Mouse (Mus musculus): ENCODE data around the gene Gigyf1. TPM values are rescaled to one million over a fixed set of nuclear protein-coding genes. Genes with fewer than 3 reads are reported as not detected.

Gene Gigyf1
- polyA plus RNA-seq, 1 experiment, result 24.4 TPM

GRCm38 (mm10) chr5:137549840-137550239, 31.5 kb downstream of the Gigyf1 start:
- Histone ChIP-seq H3K4me1 (ENCODE audit: control insufficient read depth, insufficient read depth, low read length) (no peaks in the 10 kb centered on the region), H3K27me3 (replicated peaks; ENCODE audit: control insufficient read depth, insufficient read depth, low read length) (no peaks in the 10 kb centered on the region), H3K4me3 (ENCODE audit: insufficient read depth, low read depth, low read length) (no peak overlapping the region), H3K27ac (ENCODE audit: insufficient read depth, low read depth, low read length) (no peak overlapping the region), H3K36me3 (ENCODE audit: control insufficient read depth, insufficient read depth, low read length) (no peaks in the 10 kb centered on the region)
- no peak for DNase-seq
- WGBS, result 89% methylated on average over 2 of the region's 2 CpGs
- TF ChIP-seq CTCF (conservative IDR thresholded peaks at IDR 0.05; ENCODE audit: insufficient read depth, insufficient read length, low read depth, low read length) (no peak), POLR2A (IDR thresholded peaks at IDR 0.05; ENCODE audit: low read depth, low read length) (no peak)

DNA sequence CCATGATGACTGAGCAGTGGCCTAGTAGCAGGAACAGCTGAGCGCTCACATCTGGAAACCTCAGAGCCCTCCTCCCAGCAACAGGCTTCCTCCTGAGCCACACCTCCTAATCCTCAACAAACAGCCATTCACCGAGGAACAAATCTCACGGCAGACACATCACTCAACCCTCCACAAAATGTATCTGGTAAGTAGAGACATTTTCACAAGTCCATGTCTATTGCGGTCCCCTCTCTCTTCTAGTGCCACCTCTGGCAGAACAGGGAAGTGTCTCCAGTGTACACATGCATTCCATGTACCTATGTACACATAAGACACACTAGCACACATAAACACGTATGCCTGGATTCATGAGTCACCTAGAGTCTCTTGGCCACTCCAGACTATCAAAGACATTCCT, 32.8 kb downstream of the Gigyf1 start:
- Histone ChIP-seq H3K36me3 (ENCODE audit: control insufficient read depth, insufficient read depth, low read length) (no peaks in the 10 kb centered on the region), H3K4me3 (ENCODE audit: insufficient read depth, low read depth, low read length) (no peak overlapping the region), H3K27me3 (replicated peaks; ENCODE audit: control insufficient read depth, insufficient read depth, low read length) (no peaks in the 10 kb centered on the region), H3K27ac (ENCODE audit: insufficient read depth, low read depth, low read length) (no peak overlapping the region), H3K4me1 (ENCODE audit: control insufficient read depth, insufficient read depth, low read length) (no peaks in the 10 kb centered on the region)
- 79% methylated on average over 5 of the region's 5 CpGs for whole genome bisulfite sequencing
- TF ChIP-seq CTCF (conservative IDR thresholded peaks at IDR 0.05; ENCODE audit: insufficient read depth, insufficient read length, low read depth, low read length) (peak; percentile 20; the same call in 1 of the 2 replicates), POLR2A (IDR thresholded peaks at IDR 0.05; ENCODE audit: low read depth, low read length) (no peak)
- DNase-seq, result no peak

GRCm38 (mm10) chr5:137553000-137553399, 34.7 kb downstream of the Gigyf1 start:
- no peak for DNase-seq
- Histone ChIP-seq H3K4me3 (ENCODE audit: insufficient read depth, low read depth, low read length) (no peak overlapping the region), H3K27ac (ENCODE audit: insufficient read depth, low read depth, low read length) (no peak overlapping the region), H3K36me3 (ENCODE audit: control insufficient read depth, insufficient read depth, low read length) (no peaks in the 10 kb centered on the region), H3K27me3 (replicated peaks; ENCODE audit: control insufficient read depth, insufficient read depth, low read length) (no peaks in the 10 kb centered on the region), H3K4me1 (ENCODE audit: control insufficient read depth, insufficient read depth, low read length) (no peaks in the 10 kb centered on the region)
- TF ChIP-seq CTCF (conservative IDR thresholded peaks at IDR 0.05; ENCODE audit: insufficient read depth, insufficient read length, low read depth, low read length), result no peak
- TF ChIP-seq POLR2A (IDR thresholded peaks at IDR 0.05; ENCODE audit: low read depth, low read length), result no peak
- WGBS, result 38% methylated on average over 6 of the region's 6 CpGs

- peak; percentile 70 for DNase-seq
- 2% methylated on average over 36 of the region's 37 CpGs for WGBS
- H3K36me3 ChIP-seq (ENCODE audit: control insufficient read depth, insufficient read depth, low read length), result no peaks in the 10 kb centered on the region
- no peak within 1 kb of the TSS for H3K4me3 ChIP-seq (ENCODE audit: insufficient read depth, low read depth, low read length)
- no peaks in the 10 kb centered on the region for H3K27me3 ChIP-seq (replicated peaks; ENCODE audit: control insufficient read depth, insufficient read depth, low read length)
- H3K27ac ChIP-seq (ENCODE audit: insufficient read depth, low read depth, low read length), result no peak within 1 kb of the TSS
- TF ChIP-seq POLR2A (IDR thresholded peaks at IDR 0.05; ENCODE audit: low read depth, low read length), result no peak
- TF ChIP-seq CTCF (conservative IDR thresholded peaks at IDR 0.05; ENCODE audit: insufficient read depth, insufficient read length, low read depth, low read length), result no peak
- H3K4me1 ChIP-seq (ENCODE audit: control insufficient read depth, insufficient read depth, low read length), result no peaks in the 10 kb centered on the region
Measured at GRCm38 (mm10) chr5:137553411-137553837, 35.1 kb downstream of the Gigyf1 start, which contains the start of gene Actl6b. Gene Actl6b, plus strand, starts transcription at chr5:137553517.

- Histone ChIP-seq H3K4me1 (ENCODE audit: control insufficient read depth, insufficient read depth, low read length) (no peaks in the 10 kb centered on the region), H3K4me3 (ENCODE audit: insufficient read depth, low read depth, low read length) (no peak overlapping the region), H3K36me3 (ENCODE audit: control insufficient read depth, insufficient read depth, low read length) (no peaks in the 10 kb centered on the region), H3K27ac (ENCODE audit: insufficient read depth, low read depth, low read length) (no peak overlapping the region), H3K27me3 (replicated peaks; ENCODE audit: control insufficient read depth, insufficient read depth, low read length) (no peaks in the 10 kb centered on the region)
- WGBS, result 49% methylated on average over 11 of the region's 11 CpGs
- no peak for TF ChIP-seq CTCF (conservative IDR thresholded peaks at IDR 0.05; ENCODE audit: insufficient read depth, insufficient read length, low read depth, low read length)
- DNase-seq, result no peak
Measured at GRCm38 (mm10) chr5:137553898-137554297, 35.5 kb downstream of the Gigyf1 start.

DNA sequence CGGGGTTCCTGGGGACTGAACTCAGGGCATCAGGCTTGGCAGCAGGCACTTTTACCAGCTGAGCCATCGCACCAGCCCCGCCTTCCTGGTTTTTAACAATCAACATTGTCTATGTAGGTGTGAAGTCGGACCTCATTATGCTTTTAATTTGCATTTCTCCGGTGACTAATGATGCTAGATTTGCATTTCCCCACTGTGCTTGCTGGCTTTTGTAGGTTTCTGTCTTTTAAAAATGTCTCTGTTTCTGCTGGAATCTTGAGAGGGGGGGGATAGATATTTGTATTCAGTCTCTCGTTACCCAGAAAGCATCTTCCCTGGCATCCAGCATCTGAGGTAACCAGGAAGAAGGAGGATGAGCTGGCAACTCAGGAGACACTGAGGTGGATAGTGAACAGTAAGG, 43.2 kb downstream of the Gigyf1 start:
- TF ChIP-seq CTCF (conservative IDR thresholded peaks at IDR 0.05; ENCODE audit: insufficient read depth, insufficient read length, low read depth, low read length) (no peak), POLR2A (IDR thresholded peaks at IDR 0.05; ENCODE audit: low read depth, low read length) (no peak)
- no peak overlapping the region for H3K4me3 ChIP-seq (ENCODE audit: insufficient read depth, low read depth, low read length)
- H3K4me1 ChIP-seq (ENCODE audit: control insufficient read depth, insufficient read depth, low read length), result no peaks in the 10 kb centered on the region
- no peaks in the 10 kb centered on the region for H3K36me3 ChIP-seq (ENCODE audit: control insufficient read depth, insufficient read depth, low read length)
- WGBS, result 63% methylated on average over 6 of the region's 6 CpGs
- no peak for DNase-seq
- H3K27me3 ChIP-seq (replicated peaks; ENCODE audit: control insufficient read depth, insufficient read depth, low read length), result no peaks in the 10 kb centered on the region
- H3K27ac ChIP-seq (ENCODE audit: insufficient read depth, low read depth, low read length), result no peak overlapping the region

GRCm38 (mm10) chr5:137562965-137563364, 44.6 kb downstream of the Gigyf1 start:
- no peak for DNase-seq
- Histone ChIP-seq H3K27ac (ENCODE audit: insufficient read depth, low read depth, low read length) (no peak overlapping the region), H3K4me3 (ENCODE audit: insufficient read depth, low read depth, low read length) (no peak overlapping the region), H3K4me1 (ENCODE audit: control insufficient read depth, insufficient read depth, low read length) (no peaks in the 10 kb centered on the region), H3K36me3 (ENCODE audit: control insufficient read depth, insufficient read depth, low read length) (no peaks in the 10 kb centered on the region), H3K27me3 (replicated peaks; ENCODE audit: control insufficient read depth, insufficient read depth, low read length) (no peaks in the 10 kb centered on the region)
- 81% methylated on average over 10 of the region's 10 CpGs for WGBS
- TF ChIP-seq POLR2A (IDR thresholded peaks at IDR 0.05; ENCODE audit: low read depth, low read length) (no peak), CTCF (conservative IDR thresholded peaks at IDR 0.05; ENCODE audit: insufficient read depth, insufficient read length, low read depth, low read length) (no peak)

DNA sequence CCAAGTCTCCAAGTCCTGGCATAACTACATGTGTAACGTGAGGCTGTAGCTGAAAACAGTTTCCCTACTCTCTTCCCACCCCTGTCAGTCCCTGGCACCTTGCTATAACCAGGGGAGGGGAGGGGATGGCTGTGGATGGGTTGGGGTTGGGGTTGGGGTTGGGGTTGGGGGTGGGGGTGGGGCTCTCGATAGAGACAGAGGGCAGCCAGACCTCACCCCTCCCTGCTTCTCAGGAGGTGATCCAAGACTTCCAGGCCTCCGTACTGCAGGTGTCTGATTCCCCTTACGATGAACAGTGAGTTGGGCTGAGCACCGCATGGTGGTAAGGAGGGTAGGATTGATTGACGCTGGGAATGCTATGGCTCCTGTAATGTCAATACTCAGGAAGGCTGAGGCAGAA, 47.4 kb downstream of the Gigyf1 start:
- Histone ChIP-seq H3K4me3 (ENCODE audit: insufficient read depth, low read depth, low read length) (no peak overlapping the region), H3K36me3 (ENCODE audit: control insufficient read depth, insufficient read depth, low read length) (no peaks in the 10 kb centered on the region), H3K4me1 (ENCODE audit: control insufficient read depth, insufficient read depth, low read length) (no peaks in the 10 kb centered on the region), H3K27ac (ENCODE audit: insufficient read depth, low read depth, low read length) (no peak overlapping the region), H3K27me3 (replicated peaks; ENCODE audit: control insufficient read depth, insufficient read depth, low read length) (no peaks in the 10 kb centered on the region)
- no peak for DNase-seq
- WGBS, result 76% methylated on average over 6 of the region's 6 CpGs
- TF ChIP-seq POLR2A (IDR thresholded peaks at IDR 0.05; ENCODE audit: low read depth, low read length), result no peak
- no peak for TF ChIP-seq CTCF (conservative IDR thresholded peaks at IDR 0.05; ENCODE audit: insufficient read depth, insufficient read length, low read depth, low read length)

Measured in kidney, adult 2 months (tissue).